Mouse (Mus musculus) liver, postnatal 0 days (tissue): ENCODE data around the gene Ssr2.

Experiments used
- CTCF ChIP-seq: sonication (generic); IDR thresholded peaks from 2 replicates; pipeline ENCODE4 v1.5.1; 2016; ENCODE audit warnings: antibody characterized with exemption, low read depth
- EP300 ChIP-seq: IDR thresholded peaks from 2 replicates; pipeline ENCODE4 v1.6.1; 2016; ENCODE audit warnings: antibody characterized with exemption, low read depth, mild to moderate bottlenecking

DNA sequence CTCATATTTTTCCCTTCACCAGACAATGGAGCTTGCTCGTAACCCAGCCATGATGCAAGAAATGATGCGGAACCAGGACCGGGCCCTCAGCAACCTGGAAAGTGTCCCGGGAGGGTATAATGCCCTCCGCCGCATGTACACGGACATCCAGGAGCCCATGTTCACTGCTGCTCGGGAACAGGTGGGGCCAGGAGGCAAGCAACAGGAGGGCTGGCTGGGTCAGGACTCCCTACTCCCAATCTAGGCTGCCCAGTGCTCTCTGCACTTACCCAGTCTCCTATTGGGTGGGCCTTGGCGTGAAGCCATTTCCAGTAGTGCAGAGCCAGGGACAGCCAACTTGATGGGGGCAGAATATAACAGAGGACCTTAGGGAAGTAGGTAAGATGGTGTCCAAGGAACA, 16.1 kb upstream of the Ssr2 start:
- TF ChIP-seq EP300, result no peak
- TF ChIP-seq CTCF, result no peak
